Mouse (Mus musculus) v-Abl transformed pro-B cells (cell line): ENCODE results near the gene Hist1h2be.
"Not testable (repeated sequence)": the region's sequence is repeated elsewhere in the genome, so short reads cannot be mapped to it uniquely, and the experiment has no call there.

Experiments
- in situ Hi-C, 2 experiments: fragments of 400-800 bp; cut with MboI; formaldehyde crosslinking; loops; one replicate each; pipeline ENCODE4 v1.15.1; 2025; ENCODE audit not compliant: unreplicated experiment in 2 of 2

Hist1h2be gene

DNA sequence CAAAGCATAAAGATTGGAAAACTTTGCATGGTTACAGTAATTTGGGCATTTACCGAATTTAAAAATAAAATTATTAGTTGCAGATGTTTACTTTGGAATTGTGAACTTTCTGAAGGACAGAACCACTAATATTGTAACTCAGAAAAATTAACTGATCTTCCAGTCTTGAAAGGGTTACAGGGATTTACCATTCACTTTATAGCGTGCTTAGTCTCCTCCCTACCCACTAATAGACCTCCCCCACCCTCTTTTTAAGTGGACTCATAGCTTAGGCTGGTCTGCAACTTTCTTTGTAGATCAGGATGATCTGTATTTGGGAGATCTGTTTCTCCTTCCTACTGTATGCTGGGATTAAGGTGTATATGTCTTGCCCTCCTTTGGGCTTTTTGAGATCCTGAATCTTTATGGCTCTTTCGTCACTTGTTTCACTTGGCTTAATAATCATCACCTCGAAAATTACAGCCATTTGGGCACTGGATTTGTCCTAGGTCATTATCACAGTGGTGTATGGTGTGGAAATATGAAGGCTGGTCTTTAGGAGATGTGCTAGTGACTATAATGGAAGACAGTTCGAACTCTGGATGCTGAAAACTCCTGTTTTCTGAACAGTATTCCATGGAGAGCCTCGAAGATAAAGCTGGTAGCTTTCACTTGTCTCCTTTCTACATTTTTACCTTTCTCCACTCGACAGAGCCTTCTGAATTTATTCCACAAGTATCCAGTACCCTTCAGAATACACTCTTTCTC lies 84.7 kb downstream of the Hist1h2be start:
- in situ Hi-C loops, result no loop called here

DNA sequence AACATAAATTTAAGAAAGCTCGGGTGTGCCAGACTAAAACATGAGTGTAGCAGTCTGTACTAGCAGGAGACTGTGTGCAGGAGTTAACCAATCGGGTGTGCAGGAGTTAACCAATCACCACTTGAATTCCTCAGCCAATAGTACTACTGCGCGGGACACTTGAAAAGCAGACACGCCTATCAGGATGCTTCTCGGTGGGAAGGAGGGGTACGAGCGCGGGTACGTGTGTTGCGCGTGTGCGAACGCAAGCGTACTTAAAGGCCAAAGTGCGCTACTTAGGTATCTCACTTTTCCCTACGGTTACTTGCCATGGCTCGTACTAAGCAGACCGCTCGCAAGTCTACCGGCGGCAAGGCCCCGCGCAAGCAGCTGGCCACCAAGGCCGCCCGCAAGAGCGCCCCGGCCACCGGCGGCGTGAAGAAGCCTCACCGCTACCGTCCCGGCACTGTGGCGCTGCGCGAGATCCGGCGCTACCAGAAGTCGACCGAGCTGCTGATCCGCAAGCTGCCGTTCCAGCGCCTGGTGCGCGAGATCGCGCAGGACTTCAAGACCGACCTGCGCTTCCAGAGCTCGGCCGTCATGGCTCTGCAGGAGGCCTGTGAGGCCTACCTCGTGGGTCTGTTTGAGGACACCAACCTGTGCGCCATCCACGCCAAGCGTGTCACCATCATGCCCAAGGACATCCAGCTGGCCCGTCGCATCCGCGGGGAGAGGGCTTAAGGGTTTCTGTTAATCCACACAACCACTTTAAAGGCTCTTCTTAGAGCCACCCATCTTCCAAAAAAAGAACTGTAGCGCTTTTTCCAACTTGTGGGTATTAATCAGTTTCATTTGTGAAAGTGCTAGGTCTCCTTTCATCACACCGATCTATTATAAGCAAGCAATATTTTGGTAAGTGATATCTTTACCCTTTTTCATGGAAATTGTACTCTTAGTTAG lies 85.5 kb downstream of the Hist1h2be start, which contains the start of gene Hist1h3g:
Gene Hist1h3g (plus strand): TSS at position 286 of the 939 bp plus-strand sequence.
- in situ Hi-C loops, result not testable (repeated sequence)

DNA sequence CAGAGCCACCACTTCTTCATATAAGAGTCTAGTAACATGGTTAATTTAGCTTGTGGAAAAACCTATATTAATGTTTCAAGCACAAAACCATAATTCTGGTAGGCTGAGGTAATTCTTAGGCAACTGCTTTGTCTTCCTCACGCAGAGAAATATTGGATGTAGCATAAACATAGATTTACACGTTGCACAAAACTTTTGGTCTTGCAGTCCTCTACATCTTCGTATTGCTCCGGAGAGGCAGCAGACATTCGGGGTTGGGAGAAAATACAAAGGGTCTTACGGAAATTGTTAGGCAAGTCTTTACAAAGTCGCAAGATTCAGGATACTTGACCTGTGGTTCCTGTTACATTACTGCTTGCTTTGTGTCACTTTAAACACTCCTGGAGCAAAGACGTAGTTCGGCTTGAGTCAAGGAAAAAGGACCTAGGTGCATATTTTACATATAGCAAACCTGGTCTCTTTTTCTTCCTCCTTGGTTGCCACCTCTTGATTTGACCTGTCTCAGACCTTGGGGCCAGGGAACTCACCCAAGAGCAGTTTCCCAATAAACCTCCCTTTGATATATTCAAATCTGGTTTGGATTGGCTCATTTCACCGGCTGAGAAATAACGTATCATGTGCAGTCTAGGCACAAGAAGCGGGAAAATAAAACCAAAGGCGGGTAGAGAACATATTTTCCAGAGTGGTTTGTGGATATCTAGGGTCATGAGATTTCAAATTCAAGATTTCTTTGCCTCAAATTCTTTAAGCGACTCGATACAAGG lies 86.4 kb downstream of the Hist1h2be start:
- in situ Hi-C loops, result loop anchor here in 1 of 2 experiments (5.0 kb wide), 1 partner anchor 53 kb away; no protein-coding TSS in a partner anchor
